Mouse (Mus musculus) liver, embryonic 14.5 days (tissue): ENCODE measurements around the gene Sema4d.

Experiments
- CTCF ChIP-seq: IDR thresholded peaks from 2 replicates; pipeline ENCODE4 v1.5.1; 2016; ENCODE audit warnings: antibody characterized with exemption, low read depth, control low read depth
- EP300 ChIP-seq: IDR thresholded peaks from 2 replicates; pipeline ENCODE4 v1.6.1; 2016; ENCODE audit warnings: antibody characterized with exemption, low read depth

DNA sequence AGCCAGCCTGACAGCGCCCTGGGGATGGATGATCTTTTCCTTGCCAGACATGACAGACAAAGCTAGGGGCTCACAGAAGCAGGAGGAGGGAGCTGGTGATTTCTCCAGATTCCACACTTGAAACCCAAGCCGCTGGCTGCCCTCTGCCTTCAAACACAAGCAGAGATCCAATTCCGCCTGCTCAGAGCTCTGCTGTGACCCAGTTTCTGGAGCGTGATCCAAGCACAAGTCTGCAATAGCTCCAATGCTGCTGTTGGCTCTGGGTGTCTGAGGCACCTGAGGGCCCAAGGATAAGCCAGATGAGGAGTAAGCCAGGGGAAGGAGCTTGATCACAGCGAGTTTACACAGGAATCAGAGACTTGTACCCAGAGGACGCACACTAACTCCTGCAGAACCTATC, 9.7 kb downstream of the Sema4d start:
- TF ChIP-seq EP300 (no peak), CTCF (no peak)
